In the genomic region with DNA sequence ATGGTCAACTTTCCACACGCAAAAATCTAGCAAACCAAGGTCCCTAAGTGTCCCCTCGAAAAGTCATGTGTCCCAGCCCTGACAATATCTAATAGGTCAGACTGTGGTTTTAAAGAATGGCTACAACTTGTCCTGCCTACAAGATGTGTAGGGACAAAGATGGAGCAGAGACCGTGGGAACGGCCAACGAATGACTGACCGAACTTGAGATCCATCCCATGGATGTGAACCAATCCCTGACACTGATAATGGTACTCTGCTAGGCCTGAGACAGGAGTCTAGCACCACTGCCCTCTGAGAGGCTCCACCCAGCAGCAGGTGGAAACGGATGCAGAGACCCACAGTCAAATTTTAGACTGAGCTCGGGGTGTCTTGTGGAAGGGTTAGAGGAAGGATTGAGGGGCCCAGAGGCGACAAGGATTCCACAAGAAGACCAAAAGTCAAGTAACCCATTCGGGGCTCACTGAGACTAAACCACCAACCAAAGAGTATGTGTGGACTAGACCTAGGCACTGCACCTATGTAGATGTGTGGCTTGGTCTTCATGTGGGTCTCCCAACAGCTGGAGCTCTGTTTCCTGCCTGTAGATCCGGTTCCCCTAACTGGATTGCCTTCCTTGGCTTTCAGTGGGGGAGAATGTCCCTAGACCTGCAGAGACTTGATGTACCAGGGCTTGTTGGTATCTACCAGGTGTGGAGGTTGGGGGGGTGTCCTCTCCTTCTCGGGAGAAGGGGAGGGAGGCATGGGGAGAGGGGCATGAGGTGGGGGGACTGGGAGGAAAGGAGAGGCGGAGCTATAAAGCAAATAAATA, we compare ENCODE assay signal across 8 mouse cellular contexts. TPM values are rescaled to one million over a fixed set of nuclear protein-coding genes. Genes with fewer than 3 reads are reported as not detected.
DNase-seq lines count a peak whose midpoint lies in the region; ATAC-seq and TF ChIP-seq lines count a peak whose summit lies in the region.

No protein-coding gene starts in this region.

- peak overlapping the region; percentile 49 for H3K4me3 ChIP-seq in lung, embryonic 14.5 days (ENCODE audit: low read depth, low read length)
- peak overlapping the region; percentile 56 for H3K4me3 ChIP-seq in embryonic facial prominence, embryonic 12.5 days
- peak overlapping the region; percentile 60 for H3K4me3 ChIP-seq in intestine, embryonic 15.5 days (replicated peaks)
- peak overlapping the region; percentile 52 for H3K4me3 ChIP-seq in neural tube, embryonic 13.5 days

- no peak for ATAC-seq in lung, embryonic 14.5 days (ENCODE audit: insufficient read depth)
- ATAC-seq in embryonic facial prominence, embryonic 12.5 days (ENCODE audit: insufficient number of reproducible peaks, insufficient read depth, low FRiP score, low TSS enrichment) = no peak
- ATAC-seq in intestine, embryonic 15.5 days = no peak
- ATAC-seq in neural tube, embryonic 13.5 days (ENCODE audit: low read depth) = no peak
- ATAC-seq in inflammation-experienced regulatory T-cells, adult 6 months = no peak

- H3K4me2 ChIP-seq in lung, embryonic 14.5 days = peak overlapping the region; percentile 90
- H3K4me2 ChIP-seq in embryonic facial prominence, embryonic 12.5 days (replicated peaks) = peak overlapping the region; percentile 76
- H3K4me2 ChIP-seq in intestine, embryonic 15.5 days (replicated peaks) = peak overlapping the region; percentile 82
- H3K4me2 ChIP-seq in neural tube, embryonic 13.5 days = peak overlapping the region; percentile 70

- no peak for DNase-seq in lung, embryonic 14.5 days
- no peak for DNase-seq in lung, postnatal 14 days
- DNase-seq in thymus, adult 18-20 months = no peak
- DNase-seq in cerebellum, adult 9-11 months = no peak

- no peak for TF ChIP-seq CTCF in lung, embryonic 14.5 days (IDR thresholded peaks at IDR 0.05; ENCODE audit: low read depth)

- 54% methylated on average over 13 of the region's 13 CpGs for WGBS in lung, embryonic 14.5 days
- 56% methylated on average over 13 of the region's 13 CpGs for WGBS in embryonic facial prominence, embryonic 12.5 days
- WGBS in intestine, embryonic 15.5 days = 52% methylated on average over 13 of the region's 13 CpGs
- WGBS in neural tube, embryonic 13.5 days = 56% methylated on average over 13 of the region's 13 CpGs

- no peaks in the 10 kb centered on the region for H3K27me3 ChIP-seq in lung, embryonic 14.5 days (ENCODE audit: insufficient read depth, low read length)
- no peaks in the 10 kb centered on the region for H3K27me3 ChIP-seq in embryonic facial prominence, embryonic 12.5 days
- no peaks in the 10 kb centered on the region for H3K27me3 ChIP-seq in intestine, embryonic 15.5 days (replicated peaks)
- no peaks in the 10 kb centered on the region for H3K27me3 ChIP-seq in neural tube, embryonic 13.5 days

- peak overlapping the region; percentile 66 for H3K9ac ChIP-seq in lung, embryonic 14.5 days
- H3K9ac ChIP-seq in embryonic facial prominence, embryonic 12.5 days = peak overlapping the region; percentile 51
- H3K9ac ChIP-seq in intestine, embryonic 15.5 days = no peak overlapping the region
- peak overlapping the region; percentile 75 for H3K9ac ChIP-seq in neural tube, embryonic 13.5 days

- 0 out of 2 replicates have a peak, but pooled peaks cover 2% of the 10 kb centered on the region for H3K4me1 ChIP-seq in lung, embryonic 14.5 days (ENCODE audit: insufficient read depth)
- peaks cover 13% of the 10 kb centered on the region for H3K4me1 ChIP-seq in embryonic facial prominence, embryonic 12.5 days
- peaks cover 14% of the 10 kb centered on the region for H3K4me1 ChIP-seq in intestine, embryonic 15.5 days (replicated peaks)
- peaks cover 23% of the 10 kb centered on the region for H3K4me1 ChIP-seq in neural tube, embryonic 13.5 days (replicated peaks)

- no peaks in the 10 kb centered on the region for H3K36me3 ChIP-seq in lung, embryonic 14.5 days (ENCODE audit: insufficient read depth)
- no peaks in the 10 kb centered on the region for H3K36me3 ChIP-seq in embryonic facial prominence, embryonic 12.5 days
- H3K36me3 ChIP-seq in intestine, embryonic 15.5 days = no peaks in the 10 kb centered on the region
- H3K36me3 ChIP-seq in neural tube, embryonic 13.5 days = no peaks in the 10 kb centered on the region

- no peaks in the 10 kb centered on the region for H3K9me3 ChIP-seq in lung, embryonic 14.5 days (ENCODE audit: low read depth, low read length)
- no peaks in the 10 kb centered on the region for H3K9me3 ChIP-seq in embryonic facial prominence, embryonic 12.5 days
- no peaks in the 10 kb centered on the region for H3K9me3 ChIP-seq in intestine, embryonic 15.5 days
- no peaks in the 10 kb centered on the region for H3K9me3 ChIP-seq in neural tube, embryonic 13.5 days

- H3K27ac ChIP-seq in lung, embryonic 14.5 days (ENCODE audit: low read depth) = peak overlapping the region; percentile 80; the same call in 1 of the 2 replicates
- peak overlapping the region; percentile 79 for H3K27ac ChIP-seq in embryonic facial prominence, embryonic 12.5 days
- H3K27ac ChIP-seq in intestine, embryonic 15.5 days = no peak overlapping the region
- peak overlapping the region; percentile 92 for H3K27ac ChIP-seq in neural tube, embryonic 13.5 days (replicated peaks)

RNA-seq across cellular contexts. Expression of a gene that starts 17.2 kb away (rescaled TPM):
- polyA plus RNA-seq in lung, embryonic 14.5 days (2014; fragmentation: Nextera tagmentation; extraction: Ambion mirVana) = 1,057 and 1,103 TPM in 2 replicates
- polyA plus RNA-seq in embryonic facial prominence, embryonic 12.5 days (2016; fragmentation: Nextera tagmentation; extraction: Ambion mirVana) = 1,075 and 1,101 TPM in 2 replicates
- 875 and 888 TPM in 2 replicates for polyA plus RNA-seq in intestine, embryonic 15.5 days (2015; fragmentation: Nextera tagmentation; extraction: Ambion mirVana)
- 1,127 and 1,268 TPM in 2 replicates for polyA plus RNA-seq in neural tube, embryonic 13.5 days (2015; fragmentation: Nextera tagmentation; extraction: Ambion mirVana)
- polyA plus RNA-seq in inflammation-experienced regulatory T-cells, adult 6 months (2017; shearing (Covaris generic)) = 1,000 to 10,000 TPM in 2 of 3 experiments, 100 to 1,000 TPM in 1; 741 to 1,375 (median 1,290) TPM

RNA-seq across cellular contexts. Expression of a gene that starts 18.1 kb away (rescaled TPM):
- 0.45 and 0.46 TPM in 2 replicates for polyA plus RNA-seq in lung, embryonic 14.5 days (2014; fragmentation: Nextera tagmentation; extraction: Ambion mirVana)
- 0.31 TPM in 2 replicates for polyA plus RNA-seq in embryonic facial prominence, embryonic 12.5 days (2016; fragmentation: Nextera tagmentation; extraction: Ambion mirVana)
- polyA plus RNA-seq in intestine, embryonic 15.5 days (2015; fragmentation: Nextera tagmentation; extraction: Ambion mirVana) = 0.23 and 0.40 TPM in 2 replicates
- 0.52 and 0.73 TPM in 2 replicates for polyA plus RNA-seq in neural tube, embryonic 13.5 days (2015; fragmentation: Nextera tagmentation; extraction: Ambion mirVana)
- polyA plus RNA-seq in inflammation-experienced regulatory T-cells, adult 6 months (2017; shearing (Covaris generic)) = 1 to 10 TPM in 2 of 3 experiments, under 1 TPM in 1; 0.65 to 1.1 (median 1.0) TPM

RNA-seq across cellular contexts. Expression of a gene that starts 26.7 kb away (rescaled TPM):
- 11.9 and 13.3 TPM in 2 replicates for polyA plus RNA-seq in lung, embryonic 14.5 days (2014; fragmentation: Nextera tagmentation; extraction: Ambion mirVana)
- polyA plus RNA-seq in embryonic facial prominence, embryonic 12.5 days (2016; fragmentation: Nextera tagmentation; extraction: Ambion mirVana) = 17.0 and 17.7 TPM in 2 replicates
- polyA plus RNA-seq in intestine, embryonic 15.5 days (2015; fragmentation: Nextera tagmentation; extraction: Ambion mirVana) = 10.7 and 11.3 TPM in 2 replicates
- 9.0 and 10.6 TPM in 2 replicates for polyA plus RNA-seq in neural tube, embryonic 13.5 days (2015; fragmentation: Nextera tagmentation; extraction: Ambion mirVana)
- polyA plus RNA-seq in inflammation-experienced regulatory T-cells, adult 6 months (2017; shearing (Covaris generic)) = 10 to 100 TPM in 1 of 3 experiments, 1 to 10 TPM in 2; 6.9 to 10.2 (median 9.2) TPM

RNA-seq across cellular contexts. Expression of a gene that starts 34.1 kb away (rescaled TPM):
- polyA plus RNA-seq in lung, embryonic 14.5 days (2014; fragmentation: Nextera tagmentation; extraction: Ambion mirVana) = 37.6 and 37.9 TPM in 2 replicates
- 39.4 and 42.2 TPM in 2 replicates for polyA plus RNA-seq in embryonic facial prominence, embryonic 12.5 days (2016; fragmentation: Nextera tagmentation; extraction: Ambion mirVana)
- 59.6 and 60.4 TPM in 2 replicates for polyA plus RNA-seq in intestine, embryonic 15.5 days (2015; fragmentation: Nextera tagmentation; extraction: Ambion mirVana)
- polyA plus RNA-seq in neural tube, embryonic 13.5 days (2015; fragmentation: Nextera tagmentation; extraction: Ambion mirVana) = 33.3 and 33.8 TPM in 2 replicates
- 10 to 100 TPM in 1 of 3 experiments, 1 to 10 TPM in 2; 5.6 to 12.9 (median 8.3) TPM for polyA plus RNA-seq in inflammation-experienced regulatory T-cells, adult 6 months (2017; shearing (Covaris generic))
